Mouse (Mus musculus) testis, postnatal 10 days (tissue): Measurements from ENCODE around the gene Hjurp.

Experiments
- DNase-seq: peaks from one replicate; pipeline ENCODE4 v3.0.0; 2021; ENCODE audit warnings: low spot score

The Hjurp gene

DNA sequence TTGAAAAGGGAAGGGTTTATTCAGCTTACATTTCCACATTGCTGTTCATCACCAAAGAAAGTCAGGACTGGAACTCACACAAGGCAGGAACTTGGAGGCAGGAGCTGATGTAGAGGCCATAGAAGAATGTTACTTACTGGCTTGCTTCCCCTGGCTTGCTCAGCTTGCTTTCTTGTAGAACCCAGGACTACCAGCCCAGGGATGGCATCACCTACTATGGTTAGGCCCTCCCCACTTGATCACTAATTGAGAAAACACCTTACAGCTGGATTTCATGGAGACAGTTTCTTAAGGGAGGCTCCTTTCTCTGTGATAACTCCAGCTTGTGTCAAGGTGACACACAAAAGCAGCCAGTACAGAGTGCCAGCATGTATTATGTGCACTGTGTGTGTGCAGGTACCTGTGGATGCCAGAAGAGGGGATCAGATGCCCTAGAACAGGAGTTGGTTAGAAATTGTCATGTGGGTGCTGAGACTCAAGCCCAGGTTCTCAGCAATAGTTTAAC is 54.4 kb downstream of the Hjurp start:
- peak; percentile 39 for DNase-seq

DNA sequence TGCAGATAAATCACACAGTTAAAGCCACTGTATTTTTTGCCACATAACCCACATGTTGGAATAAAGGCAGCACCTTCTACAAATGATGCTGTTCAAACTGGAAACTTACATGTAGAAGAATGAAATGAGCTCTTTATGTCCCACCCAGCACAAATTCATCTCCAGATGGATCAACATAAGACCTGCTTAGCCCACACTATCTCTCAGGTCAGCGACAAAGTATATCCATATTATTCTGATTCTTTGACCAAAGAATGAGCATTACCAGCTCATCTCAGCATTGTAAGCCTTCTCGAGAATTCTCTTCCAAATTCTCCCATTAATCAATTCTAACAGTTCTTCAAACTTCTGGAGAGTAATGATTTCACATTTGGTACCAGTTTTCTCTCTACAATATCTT is 55.2 kb downstream of the Hjurp start:
- DNase-seq: no peak

GRCm38 (mm10) chr1:88220336-88220735 is 57.1 kb downstream of the Hjurp start:
- DNase-seq: peak; percentile 41

GRCm38 (mm10) chr1:88219054-88219453 is 58.4 kb downstream of the Hjurp start:
- DNase-seq: no peak

GRCm38 (mm10) chr1:88218591-88218990 is 58.8 kb downstream of the Hjurp start:
- no peak for DNase-seq

- peak; percentile 58 for DNase-seq
These were observed 59.4 kb downstream of the Hjurp start for GRCm38 (mm10) chr1:88218051-88218450.

DNA sequence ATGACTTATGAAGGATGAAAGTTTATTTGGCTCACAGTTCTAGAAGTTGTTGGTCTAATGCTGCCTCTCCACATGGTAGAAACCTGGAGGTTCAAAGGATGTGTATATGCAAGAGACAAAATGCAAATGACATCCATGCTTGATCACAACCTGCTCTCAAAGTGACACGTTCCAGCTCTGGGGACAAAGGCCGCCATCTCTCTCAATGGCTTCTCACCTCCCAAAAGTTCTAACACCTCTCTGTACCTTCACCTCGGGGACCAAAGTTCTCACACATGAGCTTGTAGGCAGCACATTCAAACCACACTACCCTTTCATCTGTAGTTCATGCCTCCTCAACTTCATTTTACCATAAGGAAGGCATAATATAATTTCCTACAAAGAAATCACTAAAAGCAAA is 59.9 kb downstream of the Hjurp start:
- DNase-seq: no peak

DNA sequence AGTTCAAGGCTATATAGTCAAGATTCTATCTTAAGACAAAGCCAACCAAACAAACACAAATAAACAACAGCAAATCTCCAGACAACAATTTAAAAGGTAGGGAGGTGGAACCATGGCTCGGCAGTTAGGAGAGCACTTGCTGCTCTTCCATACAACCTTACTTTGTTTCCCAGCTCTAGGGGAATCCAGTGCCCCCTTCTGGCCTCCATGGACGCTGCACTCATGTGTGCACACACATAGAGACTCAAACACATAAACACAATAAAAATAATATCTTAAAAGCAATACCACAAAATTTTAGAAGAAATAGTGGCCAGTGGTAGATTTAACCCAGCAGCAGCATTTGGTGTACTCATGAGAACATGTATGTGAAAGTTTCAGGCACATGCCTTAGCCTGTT is 60.3 kb downstream of the Hjurp start:
- DNase-seq: peak; percentile 63

GRCm38 (mm10) chr1:88216551-88216950 is 60.9 kb downstream of the Hjurp start:
- DNase-seq: peak; percentile 45

DNA sequence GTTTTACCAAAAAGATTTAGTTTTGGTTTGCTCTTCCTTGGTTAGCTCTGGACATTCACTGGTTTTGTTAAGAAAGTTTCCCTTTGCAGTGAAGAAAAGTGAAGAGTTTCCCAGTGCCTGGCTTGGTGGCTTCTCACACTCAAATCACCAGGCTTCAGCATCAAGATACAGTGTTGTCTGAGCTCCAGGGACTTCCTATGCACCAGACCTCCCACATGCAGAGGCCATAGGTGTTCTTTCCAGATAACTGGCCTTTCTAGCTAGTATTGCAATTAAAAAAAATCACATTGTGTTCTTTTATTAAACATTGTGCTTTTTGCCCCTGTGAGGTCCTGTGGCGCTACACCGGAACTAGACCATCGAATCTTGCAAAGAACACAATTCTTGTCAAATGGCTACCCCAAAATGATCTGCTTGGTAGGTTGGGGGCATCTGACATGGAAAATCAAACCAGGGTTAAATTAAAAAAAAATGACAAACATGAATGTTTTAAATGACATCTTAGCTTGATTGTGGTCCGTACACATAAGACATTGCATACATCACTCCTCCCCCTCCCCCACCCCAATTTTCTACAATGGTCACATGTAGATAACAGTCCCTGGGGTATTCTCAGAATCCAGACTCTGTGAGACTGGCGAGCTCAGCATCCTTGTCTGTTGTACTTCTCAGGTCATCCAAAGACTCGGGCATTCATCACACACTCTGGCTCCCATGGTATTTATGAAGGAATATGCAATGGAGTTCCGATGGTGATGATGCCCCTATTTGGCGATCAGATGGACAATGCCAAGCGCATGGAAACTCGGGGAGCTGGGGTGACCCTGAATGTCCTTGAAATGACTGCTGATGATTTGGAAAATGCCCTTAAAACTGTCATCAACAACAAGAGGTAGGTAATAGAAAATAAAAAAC is 61.7 kb downstream of the Hjurp start:
- no peak for DNase-seq

DNA sequence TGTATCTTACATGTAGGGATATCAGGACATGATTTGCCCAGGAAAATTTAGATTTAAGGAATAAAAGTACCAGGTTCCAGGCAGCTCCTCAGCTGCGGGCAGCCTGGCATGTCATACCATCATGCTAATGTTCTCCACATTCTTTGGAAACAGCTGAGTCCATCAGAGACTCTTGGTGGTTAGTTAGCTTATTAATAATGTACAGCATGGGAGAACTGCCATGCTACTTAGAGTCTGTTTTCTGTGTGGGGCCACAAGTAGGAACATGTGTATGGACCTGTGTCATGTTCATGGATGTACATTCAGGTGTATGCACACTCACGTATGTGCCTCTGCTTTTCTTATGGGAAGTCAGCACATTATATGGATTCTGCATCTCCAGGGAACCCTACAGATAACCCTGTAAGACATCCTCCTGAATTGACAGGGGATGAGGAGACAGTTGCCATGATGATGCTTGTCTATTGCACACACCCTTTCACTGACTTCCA is 62.9 kb downstream of the Hjurp start:
- no peak for DNase-seq

GRCm38 (mm10) chr1:88213766-88214461 is 63.5 kb downstream of the Hjurp start:
- DNase-seq: peak; percentile 54

- no peak for DNase-seq
These were observed 64.4 kb downstream of the Hjurp start for GRCm38 (mm10) chr1:88213061-88213460.
